Mouse (Mus musculus) frontal cortex, postnatal 25 days (tissue): ENCODE results near the gene Add1.

ENCODE experiments used
- DNase-seq, 2 experiments: peaks; one replicate each; pipeline ENCODE4 v3.0.0; 2022; ENCODE audit warnings: low spot score in 2 of 2

The Add1 gene

GRCm38 (mm10) chr5:34607100-34607880 lies 33.8 kb downstream of the Add1 start:
- no peak for DNase-seq

GRCm38 (mm10) chr5:34608226-34608625 lies 34.8 kb downstream of the Add1 start:
- DNase-seq = no peak

GRCm38 (mm10) chr5:34609966-34610365 lies 36.5 kb downstream of the Add1 start:
- DNase-seq = no peak

GRCm38 (mm10) chr5:34632996-34633395 lies 59.5 kb downstream of the Add1 start:
- DNase-seq = no peak

- DNase-seq = no peak
These were observed 60.2 kb downstream of the Add1 start for GRCm38 (mm10) chr5:34633641-34634040.

GRCm38 (mm10) chr5:34634746-34635400 lies 61.4 kb downstream of the Add1 start:
- DNase-seq = no peak

- DNase-seq = no peak
These were observed 62.3 kb downstream of the Add1 start for GRCm38 (mm10) chr5:34635665-34636192.

GRCm38 (mm10) chr5:34636481-34637287 lies 63.2 kb downstream of the Add1 start, which contains the start of gene Mfsd10:
TSS of gene Mfsd10 (minus strand) at chr5:34637212.
- peak; percentile 53 to 70 for DNase-seq

GRCm38 (mm10) chr5:34637591-34638156 lies 64.2 kb downstream of the Add1 start:
- no peak for DNase-seq

GRCm38 (mm10) chr5:34641991-34642390 lies 68.5 kb downstream of the Add1 start:
- no peak for DNase-seq

GRCm38 (mm10) chr5:34642932-34643331 lies 69.5 kb downstream of the Add1 start:
- no peak for DNase-seq

- peak; percentile 58 to 64 for DNase-seq
These were observed 74.1 kb downstream of the Add1 start for GRCm38 (mm10) chr5:34647581-34647980.

- no peak for DNase-seq
These were observed 79.5 kb downstream of the Add1 start for GRCm38 (mm10) chr5:34652961-34653360.

- DNase-seq = no peak
These were observed 81.4 kb downstream of the Add1 start for GRCm38 (mm10) chr5:34654881-34655280.

GRCm38 (mm10) chr5:34657556-34657955 lies 84.1 kb downstream of the Add1 start:
- no peak for DNase-seq

- DNase-seq = peak; percentile 97 to 98
These were observed 86.5 kb downstream of the Add1 start, which contains the start of the genes Nop14 and Grk4 for GRCm38 (mm10) chr5:34659686-34660590. TSS of gene Nop14 (minus strand) at chr5:34660148. TSS of gene Grk4 (plus strand) at chr5:34660379.

GRCm38 (mm10) chr5:34660591-34661130 lies 87.2 kb downstream of the Add1 start:
- no peak for DNase-seq

- DNase-seq = no peak
These were observed 88.4 kb downstream of the Add1 start for GRCm38 (mm10) chr5:34661909-34662308.

GRCm38 (mm10) chr5:34663231-34663630 lies 89.8 kb downstream of the Add1 start:
- no peak for DNase-seq

GRCm38 (mm10) chr5:34669493-34669892 lies 96.0 kb downstream of the Add1 start:
- DNase-seq = no peak
